Mouse (Mus musculus): ENCODE data around the gene Ch25h. TPM values are rescaled to one million over a fixed set of nuclear protein-coding genes. Genes with fewer than 3 reads are reported as not detected.

The Ch25h gene
- total and polyA plus RNA-seq, 3 experiments = not detected

DNA sequence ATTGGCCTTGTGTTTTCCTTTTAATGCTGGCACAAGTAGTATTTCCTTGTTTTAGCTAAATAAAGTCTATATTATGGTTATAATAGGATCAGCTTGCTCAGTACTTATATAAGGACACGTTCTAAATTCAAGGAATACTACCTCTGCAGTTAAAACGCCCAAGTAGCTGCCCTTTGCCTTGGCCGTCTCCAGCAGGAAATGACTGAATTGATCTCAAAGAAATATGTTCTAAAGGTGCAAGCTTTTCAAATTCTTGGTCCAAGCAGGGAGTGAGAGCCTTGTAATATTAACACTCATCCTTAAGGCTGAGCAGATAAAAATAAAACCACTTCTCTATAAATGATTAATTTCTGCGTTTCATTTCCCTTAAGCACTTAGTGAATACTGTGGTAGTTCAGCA is 45.1 kb upstream of the Ch25h start:
- no peaks in the 10 kb centered on the region for H3K27me3 ChIP-seq (replicated peaks)
- H3K4me1 ChIP-seq (ENCODE audit: control insufficient read depth in 1 of 2, insufficient read depth in 2 of 2) = peaks cover 11 to 68% of the 10 kb centered on the region in 2 experiments
- no peaks in the 10 kb centered on the region for H3K9me3 ChIP-seq (replicated peaks; ENCODE audit: low read length)
- H3K9ac ChIP-seq (ENCODE audit: insufficient read depth, low read depth) = no peak overlapping the region
- no peak overlapping the region for H3K4me3 ChIP-seq (replicated peaks in 1 of 3; ENCODE audit: low read depth in 2 of 3, low read length in 2 of 3, poor library complexity in 1 of 3)
- H3K36me3 ChIP-seq (replicated peaks in 1 of 2; ENCODE audit: control insufficient read depth in 1 of 2, insufficient read depth in 1 of 2, low read length in 1 of 2) = peaks cover 2 to 60% of the 10 kb centered on the region in 2 experiments
- in situ Hi-C loops (cut with MboI; ENCODE audit: low pct_ligation_motif_present, low pct_unique_long_range_greater_than_20kb, low sequenced_read_pairs) (no loop called here), dilution Hi-C loops (cut with MboI; ENCODE audit: extremely low pct_ligation_motif_present, extremely low pct_unique_long_range_greater_than_20kb, low sequenced_read_pairs) (no loop called here)
- H3K27ac ChIP-seq (ENCODE audit: insufficient read depth, low read depth) = no peak overlapping the region
- H3K4me2 ChIP-seq (ENCODE audit: insufficient read depth, low read depth, poor library complexity, severe bottlenecking) = no peak overlapping the region
- no peak for TF ChIP-seq ZNF384 (IDR thresholded peaks at IDR 0.05; ENCODE audit: low read depth, low read length)
- TF ChIP-seq HCFC1 (IDR thresholded peaks at IDR 0.05; ENCODE audit: low read depth, low read length) = no peak
- no peak for DNase-seq (ENCODE audit: extremely low read depth)
- no peaks in the 10 kb centered on the region for H3K79me2 ChIP-seq (replicated peaks; ENCODE audit: control insufficient read depth, extremely low read depth, insufficient read depth, poor library complexity, severe bottlenecking)

DNA sequence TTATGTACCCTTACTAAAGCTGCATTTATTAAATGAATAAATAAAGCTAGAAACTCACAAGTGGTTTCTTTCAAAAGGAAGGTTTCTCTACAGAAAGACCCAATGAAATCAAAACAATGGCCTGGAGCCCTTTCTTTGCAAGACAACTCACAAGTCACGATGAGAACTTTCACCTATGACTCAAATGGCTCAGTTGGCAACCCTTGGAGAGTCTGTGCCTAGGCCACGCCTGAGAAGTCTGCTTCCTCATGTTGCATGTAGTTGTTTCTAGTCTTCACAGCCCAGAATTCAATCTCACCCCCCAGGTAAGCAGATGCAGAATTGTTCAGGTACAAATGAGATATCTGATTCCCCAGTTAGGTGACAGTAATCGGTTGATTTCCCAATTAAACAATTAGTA is 44.7 kb upstream of the Ch25h start:
- peak; percentile 42 for DNase-seq (ENCODE audit: extremely low read depth)
- in situ Hi-C loops (cut with MboI; ENCODE audit: low pct_ligation_motif_present, low pct_unique_long_range_greater_than_20kb, low sequenced_read_pairs) = no loop called here
- Histone ChIP-seq H3K4me2 (ENCODE audit: insufficient read depth, low read depth, poor library complexity, severe bottlenecking) (no peak overlapping the region), H3K9me3 (replicated peaks; ENCODE audit: low read length) (no peaks in the 10 kb centered on the region), H3K79me2 (replicated peaks; ENCODE audit: control insufficient read depth, extremely low read depth, insufficient read depth, poor library complexity, severe bottlenecking) (no peaks in the 10 kb centered on the region), H3K4me3 (replicated peaks in 1 of 3; ENCODE audit: low read depth in 2 of 3, low read length in 2 of 3, poor library complexity in 1 of 3) (no peak overlapping the region), H3K27ac (ENCODE audit: insufficient read depth, low read depth) (no peak overlapping the region), H3K36me3 (replicated peaks in 1 of 2; ENCODE audit: control insufficient read depth in 1 of 2, insufficient read depth in 1 of 2, low read length in 1 of 2) (peaks cover 2 to 62% of the 10 kb centered on the region in 2 experiments), H3K4me1 (ENCODE audit: control insufficient read depth in 1 of 2, insufficient read depth in 2 of 2) (peaks cover 12 to 65% of the 10 kb centered on the region in 2 experiments), H3K27me3 (replicated peaks) (no peaks in the 10 kb centered on the region), H3K9ac (ENCODE audit: insufficient read depth, low read depth) (no peak overlapping the region)
- no peak for TF ChIP-seq CTCF (conservative IDR thresholded peaks at IDR 0.05 in 1 of 2, IDR thresholded peaks at IDR 0.05 in 1 of 2; ENCODE audit: low read depth in 2 of 2, low read length in 2 of 2)
- no peak for TF ChIP-seq NELFE (IDR thresholded peaks at IDR 0.05; ENCODE audit: low read depth, low read length)
- TF ChIP-seq ZNF384 (IDR thresholded peaks at IDR 0.05; ENCODE audit: low read depth, low read length) = no peak
- TF ChIP-seq RCOR1 (conservative IDR thresholded peaks at IDR 0.05; ENCODE audit: low read depth, low read length) = no peak
- no peak for TF ChIP-seq IRF4 (IDR thresholded peaks at IDR 0.05; ENCODE audit: low read depth, low read length)
- no peak for TF ChIP-seq HCFC1 (IDR thresholded peaks at IDR 0.05; ENCODE audit: low read depth, low read length)
- TF ChIP-seq PAX5 (IDR thresholded peaks at IDR 0.05; ENCODE audit: low read length) = no peak
- no peak for TF ChIP-seq RAD21 (IDR thresholded peaks at IDR 0.05; ENCODE audit: low read depth, low read length)
- dilution Hi-C loops (cut with MboI; ENCODE audit: extremely low pct_ligation_motif_present, extremely low pct_unique_long_range_greater_than_20kb, low sequenced_read_pairs) = no loop called here

DNA sequence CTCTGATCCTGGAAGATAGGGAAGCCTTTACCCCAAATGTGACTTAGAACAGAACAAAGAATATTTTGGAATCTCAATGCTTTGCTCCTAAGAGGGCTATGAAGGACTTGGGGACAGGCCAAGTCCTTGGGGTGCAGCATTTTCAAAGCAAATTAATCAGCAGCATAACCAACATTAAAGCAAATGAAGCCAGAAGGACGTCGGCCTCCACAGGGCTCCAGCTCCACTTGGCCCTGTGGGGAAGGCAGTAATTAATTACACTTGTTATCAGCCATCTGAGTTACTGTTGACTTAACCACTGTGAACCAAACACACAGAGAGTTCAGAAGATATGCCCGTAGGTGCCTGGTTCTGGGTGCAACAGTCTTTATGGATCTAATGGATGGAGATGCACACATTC is 43.8 kb upstream of the Ch25h start:
- TF ChIP-seq POLR2AphosphoS2 (IDR thresholded peaks at IDR 0.05; ENCODE audit: low read depth, low read length) (no peak), MYC (IDR thresholded peaks at IDR 0.05; ENCODE audit: low read depth, low read length) (no peak), NELFE (IDR thresholded peaks at IDR 0.05; ENCODE audit: low read depth, low read length) (no peak), ZKSCAN1 (IDR thresholded peaks at IDR 0.05; ENCODE audit: borderline replicate concordance, low read depth, low read length) (no peak), MAX (IDR thresholded peaks at IDR 0.05; ENCODE audit: low read length) (no peak), SMC3 (IDR thresholded peaks at IDR 0.05; ENCODE audit: low read depth, low read length) (no peak), GABPA (IDR thresholded peaks at IDR 0.05; ENCODE audit: insufficient replicate concordance, low read depth, low read length) (no peak), ZC3H11A (IDR thresholded peaks at IDR 0.05; ENCODE audit: low read depth, low read length) (no peak), TBP (conservative IDR thresholded peaks at IDR 0.05; ENCODE audit: low read depth, low read length) (no peak), PAX5 (IDR thresholded peaks at IDR 0.05; ENCODE audit: low read length) (no peak)
- H3K27me3 ChIP-seq (replicated peaks) = no peaks in the 10 kb centered on the region
- no peak overlapping the region for H3K9ac ChIP-seq (ENCODE audit: insufficient read depth, low read depth)
- no peak overlapping the region for H3K4me2 ChIP-seq (ENCODE audit: insufficient read depth, low read depth, poor library complexity, severe bottlenecking)
- H3K4me3 ChIP-seq (replicated peaks in 1 of 3; ENCODE audit: low read depth in 2 of 3, low read length in 2 of 3, poor library complexity in 1 of 3) = no peak overlapping the region
- H3K4me1 ChIP-seq (ENCODE audit: control insufficient read depth in 1 of 2, insufficient read depth in 2 of 2) = peaks cover 12 to 60% of the 10 kb centered on the region in 2 experiments
- no peaks in the 10 kb centered on the region for H3K79me2 ChIP-seq (replicated peaks; ENCODE audit: control insufficient read depth, extremely low read depth, insufficient read depth, poor library complexity, severe bottlenecking)
- H3K27ac ChIP-seq (ENCODE audit: insufficient read depth, low read depth) = no peak overlapping the region
- dilution Hi-C loops (cut with MboI; ENCODE audit: extremely low pct_ligation_motif_present, extremely low pct_unique_long_range_greater_than_20kb, low sequenced_read_pairs) = no loop called here
- in situ Hi-C loops (cut with MboI; ENCODE audit: low pct_ligation_motif_present, low pct_unique_long_range_greater_than_20kb, low sequenced_read_pairs) = no loop called here
- H3K9me3 ChIP-seq (replicated peaks; ENCODE audit: low read length) = no peaks in the 10 kb centered on the region
- H3K36me3 ChIP-seq (replicated peaks in 1 of 2; ENCODE audit: control insufficient read depth in 1 of 2, insufficient read depth in 1 of 2, low read length in 1 of 2) = peaks cover 2 to 65% of the 10 kb centered on the region in 2 experiments
- no peak for DNase-seq (ENCODE audit: extremely low read depth)

All from CH12.LX (cell line).